Mouse (Mus musculus): ENCODE measurements around the gene Sh3gl2. TPM values are rescaled to one million over a fixed set of nuclear protein-coding genes. Genes with fewer than 3 reads are reported as not detected.

Sh3gl2 gene
- polyA plus RNA-seq, 2 experiments, result 3.1 to 5.2 TPM

- TF ChIP-seq POLR2A (IDR thresholded peaks at IDR 0.05; ENCODE audit: borderline replicate concordance, extremely low read depth, insufficient read depth, insufficient read length), result no peak
- Histone ChIP-seq H3K4me3 (replicated peaks; ENCODE audit: low read length) (no peak overlapping the region), H3K36me3 (ENCODE audit: control insufficient read depth, insufficient read depth, low read length) (no peaks in the 10 kb centered on the region), H3K27ac (replicated peaks; ENCODE audit: low read depth, low read length) (no peak overlapping the region), H3K9ac (ENCODE audit: low read depth, low read length, severe bottlenecking) (no peak overlapping the region), H3K4me2 (replicated peaks; ENCODE audit: low read depth, low read length, severe bottlenecking) (no peak overlapping the region), H3K27me3 (ENCODE audit: control insufficient read depth, insufficient read depth, low read length) (no peaks in the 10 kb centered on the region), H3K9me3 (ENCODE audit: control insufficient read depth, low read length) (no peaks in the 10 kb centered on the region), H3K4me1 (ENCODE audit: control insufficient read depth, insufficient read depth, low read length) (no peaks in the 10 kb centered on the region)
- ATAC-seq (ENCODE audit: low FRiP score, low read depth), result no peak
- 72% methylated on average over 3 of the region's 3 CpGs for WGBS
- peak; percentile 17 for DNase-seq (ENCODE audit: low spot score)
Observed at GRCm38 (mm10) chr4:85362661-85363060, 157.7 kb downstream of the Sh3gl2 start.

GRCm38 (mm10) chr4:85363205-85363604 lies 158.3 kb downstream of the Sh3gl2 start:
- Histone ChIP-seq H3K27me3 (ENCODE audit: control insufficient read depth, insufficient read depth, low read length) (no peaks in the 10 kb centered on the region), H3K4me2 (replicated peaks; ENCODE audit: low read depth, low read length, severe bottlenecking) (no peak overlapping the region), H3K27ac (replicated peaks; ENCODE audit: low read depth, low read length) (no peak overlapping the region), H3K4me1 (ENCODE audit: control insufficient read depth, insufficient read depth, low read length) (no peaks in the 10 kb centered on the region), H3K4me3 (replicated peaks; ENCODE audit: low read length) (no peak overlapping the region), H3K9me3 (ENCODE audit: control insufficient read depth, low read length) (no peaks in the 10 kb centered on the region), H3K9ac (ENCODE audit: low read depth, low read length, severe bottlenecking) (no peak overlapping the region), H3K36me3 (ENCODE audit: control insufficient read depth, insufficient read depth, low read length) (no peaks in the 10 kb centered on the region)
- no peak for TF ChIP-seq POLR2A (IDR thresholded peaks at IDR 0.05; ENCODE audit: borderline replicate concordance, extremely low read depth, insufficient read depth, insufficient read length)
- DNase-seq (ENCODE audit: low spot score) (no peak), ATAC-seq (ENCODE audit: low FRiP score, low read depth) (no peak)
- 75% methylated on average over 4 of the region's 4 CpGs for WGBS

GRCm38 (mm10) chr4:85371036-85371435 lies 166.1 kb downstream of the Sh3gl2 start:
- ATAC-seq (ENCODE audit: low FRiP score, low read depth) (no peak), DNase-seq (ENCODE audit: low spot score) (no peak)
- no peak overlapping the region for H3K9ac ChIP-seq (ENCODE audit: low read depth, low read length, severe bottlenecking)
- H3K4me3 ChIP-seq (replicated peaks; ENCODE audit: low read length), result no peak overlapping the region
- H3K9me3 ChIP-seq (ENCODE audit: control insufficient read depth, low read length), result no peaks in the 10 kb centered on the region
- TF ChIP-seq POLR2A (IDR thresholded peaks at IDR 0.05; ENCODE audit: borderline replicate concordance, extremely low read depth, insufficient read depth, insufficient read length), result no peak
- no peaks in the 10 kb centered on the region for H3K27me3 ChIP-seq (ENCODE audit: control insufficient read depth, insufficient read depth, low read length)
- no peak overlapping the region for H3K4me2 ChIP-seq (replicated peaks; ENCODE audit: low read depth, low read length, severe bottlenecking)
- 66% methylated on average over 6 of the region's 6 CpGs for WGBS
- H3K36me3 ChIP-seq (ENCODE audit: control insufficient read depth, insufficient read depth, low read length), result no peaks in the 10 kb centered on the region
- H3K27ac ChIP-seq (replicated peaks; ENCODE audit: low read depth, low read length), result no peak overlapping the region
- no peaks in the 10 kb centered on the region for H3K4me1 ChIP-seq (ENCODE audit: control insufficient read depth, insufficient read depth, low read length)

- Histone ChIP-seq H3K36me3 (ENCODE audit: control insufficient read depth, insufficient read depth, low read length) (no peaks in the 10 kb centered on the region), H3K4me3 (replicated peaks; ENCODE audit: low read length) (no peak overlapping the region), H3K4me1 (ENCODE audit: control insufficient read depth, insufficient read depth, low read length) (no peaks in the 10 kb centered on the region), H3K9ac (ENCODE audit: low read depth, low read length, severe bottlenecking) (no peak overlapping the region), H3K27me3 (ENCODE audit: control insufficient read depth, insufficient read depth, low read length) (no peaks in the 10 kb centered on the region), H3K27ac (replicated peaks; ENCODE audit: low read depth, low read length) (no peak overlapping the region), H3K4me2 (replicated peaks; ENCODE audit: low read depth, low read length, severe bottlenecking) (no peak overlapping the region), H3K9me3 (ENCODE audit: control insufficient read depth, low read length) (no peaks in the 10 kb centered on the region)
- WGBS, result 83% methylated on average over 4 of the region's 4 CpGs
- TF ChIP-seq POLR2A (IDR thresholded peaks at IDR 0.05; ENCODE audit: borderline replicate concordance, extremely low read depth, insufficient read depth, insufficient read length), result no peak
- ATAC-seq (ENCODE audit: low FRiP score, low read depth), result no peak
- DNase-seq (ENCODE audit: low spot score), result no peak
Observed at GRCm38 (mm10) chr4:85374801-85375200, 169.9 kb downstream of the Sh3gl2 start.

DNA sequence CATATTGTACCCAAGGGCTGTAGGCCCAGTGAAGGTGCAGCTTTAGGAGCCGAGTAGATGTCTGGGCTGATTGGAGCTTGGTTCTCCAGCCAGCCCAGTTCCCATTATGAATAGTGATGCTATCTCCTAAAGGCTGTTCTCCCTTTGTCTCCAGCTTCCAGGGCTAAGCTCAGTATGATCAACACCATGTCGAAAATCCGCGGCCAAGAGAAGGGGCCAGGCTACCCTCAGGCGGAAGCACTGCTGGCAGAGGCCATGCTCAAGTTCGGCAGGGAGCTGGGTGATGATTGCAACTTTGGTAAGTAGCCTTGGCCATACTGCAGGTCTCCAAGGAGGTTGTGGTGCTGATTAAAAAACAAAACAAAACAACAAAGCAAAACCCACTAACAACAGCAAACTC lies 171.3 kb downstream of the Sh3gl2 start:
- H3K27me3 ChIP-seq (ENCODE audit: control insufficient read depth, insufficient read depth, low read length), result no peaks in the 10 kb centered on the region
- no peak overlapping the region for H3K4me3 ChIP-seq (replicated peaks; ENCODE audit: low read length)
- H3K4me2 ChIP-seq (replicated peaks; ENCODE audit: low read depth, low read length, severe bottlenecking), result no peak overlapping the region
- H3K9ac ChIP-seq (ENCODE audit: low read depth, low read length, severe bottlenecking), result no peak overlapping the region
- no peak overlapping the region for H3K27ac ChIP-seq (replicated peaks; ENCODE audit: low read depth, low read length)
- no peaks in the 10 kb centered on the region for H3K36me3 ChIP-seq (ENCODE audit: control insufficient read depth, insufficient read depth, low read length)
- WGBS, result 83% methylated on average over 6 of the region's 6 CpGs
- no peaks in the 10 kb centered on the region for H3K4me1 ChIP-seq (ENCODE audit: control insufficient read depth, insufficient read depth, low read length)
- H3K9me3 ChIP-seq (ENCODE audit: control insufficient read depth, low read length), result no peaks in the 10 kb centered on the region
- ATAC-seq (ENCODE audit: low FRiP score, low read depth) (no peak), DNase-seq (ENCODE audit: low spot score) (no peak)
- no peak for TF ChIP-seq POLR2A (IDR thresholded peaks at IDR 0.05; ENCODE audit: borderline replicate concordance, extremely low read depth, insufficient read depth, insufficient read length)

- Histone ChIP-seq H3K4me3 (replicated peaks; ENCODE audit: low read length) (no peak overlapping the region), H3K27ac (replicated peaks; ENCODE audit: low read depth, low read length) (no peak overlapping the region), H3K27me3 (ENCODE audit: control insufficient read depth, insufficient read depth, low read length) (no peaks in the 10 kb centered on the region), H3K9me3 (ENCODE audit: control insufficient read depth, low read length) (no peaks in the 10 kb centered on the region), H3K9ac (ENCODE audit: low read depth, low read length, severe bottlenecking) (no peak overlapping the region), H3K4me1 (ENCODE audit: control insufficient read depth, insufficient read depth, low read length) (no peaks in the 10 kb centered on the region), H3K4me2 (replicated peaks; ENCODE audit: low read depth, low read length, severe bottlenecking) (no peak overlapping the region), H3K36me3 (ENCODE audit: control insufficient read depth, insufficient read depth, low read length) (no peaks in the 10 kb centered on the region)
- WGBS, result 95% methylated on average over 5 of the region's 5 CpGs
- DNase-seq (ENCODE audit: low spot score) (no peak), ATAC-seq (ENCODE audit: low FRiP score, low read depth) (no peak)
- TF ChIP-seq POLR2A (IDR thresholded peaks at IDR 0.05; ENCODE audit: borderline replicate concordance, extremely low read depth, insufficient read depth, insufficient read length), result no peak
Observed at GRCm38 (mm10) chr4:85376610-85377009, 171.7 kb downstream of the Sh3gl2 start.
